Mouse (Mus musculus): Measurements from ENCODE around the gene Stk11ip. TPM values are rescaled to one million over a fixed set of nuclear protein-coding genes. Genes with fewer than 3 reads are reported as not detected.

Stk11ip gene
- total and polyA plus RNA-seq, 2 experiments from 2014 or later, result 8.3 to 18.4 TPM

DNA sequence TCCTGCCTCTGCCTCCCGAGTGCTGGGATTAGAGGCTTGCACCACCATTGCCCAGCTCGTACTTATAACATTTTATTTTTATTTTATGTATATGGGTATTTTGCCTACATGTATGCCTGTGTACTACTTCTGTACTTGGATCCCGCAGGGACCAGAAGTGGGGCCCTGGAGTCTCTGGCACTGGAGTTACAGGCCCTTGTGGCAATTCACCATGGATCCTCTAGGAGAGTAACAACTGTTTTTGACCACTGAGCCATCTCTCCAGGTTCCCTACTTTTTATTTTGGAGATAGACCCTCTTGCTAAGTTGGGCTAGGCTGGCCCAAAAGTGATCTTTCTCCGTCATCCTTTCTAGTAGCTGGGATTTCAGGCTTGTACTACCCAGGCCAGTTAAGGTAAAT, 2.9 kb upstream of the Stk11ip start:
- no peaks in the 10 kb centered on the region for H3K36me3 ChIP-seq (replicated peaks; ENCODE audit: control insufficient read depth, insufficient read depth, low read length)
- peaks cover 34% of the 10 kb centered on the region for H3K4me1 ChIP-seq (ENCODE audit: control insufficient read depth, insufficient read depth)
- no peak overlapping the region for H3K9ac ChIP-seq (replicated peaks; ENCODE audit: low read depth, low read length)
- no peaks in the 10 kb centered on the region for H3K27me3 ChIP-seq (ENCODE audit: control insufficient read depth, insufficient read depth, low read length)
- over 99% methylated on average over 4 of the region's 4 CpGs for WGBS
- no peak overlapping the region for H3K4me3 ChIP-seq (ENCODE audit: low read depth, low read length)
- DNase-seq (ENCODE audit: low spot score) (no peak), ATAC-seq (ENCODE audit: insufficient read depth, low read depth) (no peak)
- TF ChIP-seq EP300 (IDR thresholded peaks at IDR 0.05; ENCODE audit: low read depth) (no peak), CTCF (IDR thresholded peaks at IDR 0.05; ENCODE audit: low read depth) (no peak)
- no peaks in the 10 kb centered on the region for H3K9me3 ChIP-seq (replicated peaks; ENCODE audit: control insufficient read depth, low read length)
- no peak overlapping the region for H3K4me2 ChIP-seq (ENCODE audit: low read depth, low read length)
- no peak overlapping the region for H3K27ac ChIP-seq (ENCODE audit: low read depth)

DNA sequence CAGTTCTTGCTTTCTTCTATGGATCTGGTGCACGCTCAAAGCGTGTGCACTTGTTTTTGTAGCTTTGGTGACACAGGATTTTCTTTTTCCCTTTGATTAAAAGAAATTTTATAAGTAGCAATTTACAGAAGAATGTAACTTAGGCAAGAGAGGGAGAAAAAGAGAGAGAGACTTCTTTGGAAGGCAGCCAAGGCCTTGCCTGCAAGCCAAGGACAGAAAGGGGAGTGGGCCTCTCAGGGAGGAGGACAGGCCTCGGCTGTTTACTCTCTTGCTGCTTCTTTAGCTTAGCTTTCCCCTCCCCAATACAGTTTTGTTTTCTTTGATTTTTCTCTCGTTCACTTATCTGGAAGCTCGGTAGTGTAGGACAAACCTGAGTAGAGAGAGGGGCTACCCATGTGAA, 1.8 kb upstream of the Stk11ip start:
- no peak for ATAC-seq (ENCODE audit: insufficient read depth, low read depth)
- no peak for DNase-seq (ENCODE audit: low spot score)
- peaks cover 34% of the 10 kb centered on the region for H3K4me1 ChIP-seq (ENCODE audit: control insufficient read depth, insufficient read depth)
- no peak overlapping the region for H3K4me2 ChIP-seq (ENCODE audit: low read depth, low read length)
- no peak overlapping the region for H3K9ac ChIP-seq (replicated peaks; ENCODE audit: low read depth, low read length)
- no peaks in the 10 kb centered on the region for H3K36me3 ChIP-seq (replicated peaks; ENCODE audit: control insufficient read depth, insufficient read depth, low read length)
- H3K4me3 ChIP-seq (ENCODE audit: low read depth, low read length), result no peak overlapping the region
- H3K27ac ChIP-seq (ENCODE audit: low read depth), result peak overlapping the region; percentile 94
- H3K9me3 ChIP-seq (replicated peaks; ENCODE audit: control insufficient read depth, low read length), result no peaks in the 10 kb centered on the region
- H3K27me3 ChIP-seq (ENCODE audit: control insufficient read depth, insufficient read depth, low read length), result no peaks in the 10 kb centered on the region
- 37% methylated on average over 5 of the region's 5 CpGs for WGBS
- TF ChIP-seq EP300 (IDR thresholded peaks at IDR 0.05; ENCODE audit: low read depth), result no peak

DNA sequence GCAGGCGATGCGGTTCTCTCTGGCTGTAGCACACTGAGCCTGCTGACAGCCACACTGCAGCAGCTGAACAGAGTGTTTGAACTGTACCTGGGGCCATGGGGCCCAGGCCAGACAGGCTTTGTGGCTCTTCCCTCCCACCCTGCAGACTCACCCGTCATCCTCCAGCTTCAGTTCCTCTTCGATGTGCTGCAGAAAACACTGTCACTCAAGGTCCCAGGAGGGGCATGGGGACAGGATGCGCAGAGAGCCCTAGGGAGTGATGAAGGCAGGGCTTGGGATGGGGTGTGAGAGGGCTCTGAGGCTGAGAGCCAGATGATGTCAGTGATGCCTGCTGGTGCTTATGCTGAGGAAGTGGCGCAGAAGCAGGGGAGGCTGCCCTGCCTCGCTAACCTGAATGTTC, 3.4 kb downstream of the Stk11ip start:
- Histone ChIP-seq H3K27ac (ENCODE audit: low read depth) (no peak overlapping the region), H3K4me3 (ENCODE audit: low read depth, low read length) (no peak overlapping the region), H3K9me3 (replicated peaks; ENCODE audit: control insufficient read depth, low read length) (no peaks in the 10 kb centered on the region), H3K4me1 (ENCODE audit: control insufficient read depth, insufficient read depth) (peaks cover 12% of the 10 kb centered on the region), H3K27me3 (ENCODE audit: control insufficient read depth, insufficient read depth, low read length) (no peaks in the 10 kb centered on the region), H3K4me2 (ENCODE audit: low read depth, low read length) (no peak overlapping the region), H3K36me3 (replicated peaks; ENCODE audit: control insufficient read depth, insufficient read depth, low read length) (peaks cover 44% of the 10 kb centered on the region), H3K9ac (replicated peaks; ENCODE audit: low read depth, low read length) (no peak overlapping the region)
- ATAC-seq (ENCODE audit: insufficient read depth, low read depth) (no peak), DNase-seq (ENCODE audit: low spot score) (no peak)
- no peak for TF ChIP-seq EP300 (IDR thresholded peaks at IDR 0.05; ENCODE audit: low read depth)
- TF ChIP-seq CTCF (IDR thresholded peaks at IDR 0.05; ENCODE audit: low read depth), result no peak
- WGBS, result 78% methylated on average over 7 of the region's 7 CpGs

DNA sequence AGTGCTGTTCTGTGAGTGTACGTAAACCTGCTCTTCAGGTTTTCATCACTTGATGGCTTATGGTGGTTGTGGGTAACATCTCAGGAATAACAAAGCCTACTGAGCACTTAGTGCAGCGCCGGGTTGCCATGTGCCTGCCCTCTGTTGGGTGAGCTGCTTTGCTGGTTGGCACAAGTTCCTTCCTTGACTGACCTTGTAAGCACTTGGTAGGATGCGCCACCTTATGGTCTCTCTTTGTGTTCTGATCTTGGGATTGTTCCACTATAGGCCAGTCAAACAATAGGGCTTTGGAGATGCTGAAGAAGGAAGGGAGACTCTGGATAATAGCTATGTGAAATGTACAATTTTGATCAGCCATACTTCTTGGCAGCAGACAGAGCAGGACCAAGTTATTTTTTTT, 9.2 kb downstream of the Stk11ip start:
- TF ChIP-seq CTCF (IDR thresholded peaks at IDR 0.05; ENCODE audit: low read depth) (peak; percentile 61), EP300 (IDR thresholded peaks at IDR 0.05; ENCODE audit: low read depth) (no peak)
- DNase-seq (ENCODE audit: low spot score) (peak; percentile 45), ATAC-seq (ENCODE audit: insufficient read depth, low read depth) (peak; percentile 52)
- H3K36me3 ChIP-seq (replicated peaks; ENCODE audit: control insufficient read depth, insufficient read depth, low read length), result peaks cover 83% of the 10 kb centered on the region
- no peaks in the 10 kb centered on the region for H3K9me3 ChIP-seq (replicated peaks; ENCODE audit: control insufficient read depth, low read length)
- H3K9ac ChIP-seq (replicated peaks; ENCODE audit: low read depth, low read length), result no peak overlapping the region
- H3K27me3 ChIP-seq (ENCODE audit: control insufficient read depth, insufficient read depth, low read length), result no peaks in the 10 kb centered on the region
- 48% methylated on average over 4 of the region's 4 CpGs for WGBS
- H3K4me2 ChIP-seq (ENCODE audit: low read depth, low read length), result no peak overlapping the region
- H3K27ac ChIP-seq (ENCODE audit: low read depth), result no peak overlapping the region
- no peak overlapping the region for H3K4me3 ChIP-seq (ENCODE audit: low read depth, low read length)
- no peaks in the 10 kb centered on the region for H3K4me1 ChIP-seq (ENCODE audit: control insufficient read depth, insufficient read depth)

DNA sequence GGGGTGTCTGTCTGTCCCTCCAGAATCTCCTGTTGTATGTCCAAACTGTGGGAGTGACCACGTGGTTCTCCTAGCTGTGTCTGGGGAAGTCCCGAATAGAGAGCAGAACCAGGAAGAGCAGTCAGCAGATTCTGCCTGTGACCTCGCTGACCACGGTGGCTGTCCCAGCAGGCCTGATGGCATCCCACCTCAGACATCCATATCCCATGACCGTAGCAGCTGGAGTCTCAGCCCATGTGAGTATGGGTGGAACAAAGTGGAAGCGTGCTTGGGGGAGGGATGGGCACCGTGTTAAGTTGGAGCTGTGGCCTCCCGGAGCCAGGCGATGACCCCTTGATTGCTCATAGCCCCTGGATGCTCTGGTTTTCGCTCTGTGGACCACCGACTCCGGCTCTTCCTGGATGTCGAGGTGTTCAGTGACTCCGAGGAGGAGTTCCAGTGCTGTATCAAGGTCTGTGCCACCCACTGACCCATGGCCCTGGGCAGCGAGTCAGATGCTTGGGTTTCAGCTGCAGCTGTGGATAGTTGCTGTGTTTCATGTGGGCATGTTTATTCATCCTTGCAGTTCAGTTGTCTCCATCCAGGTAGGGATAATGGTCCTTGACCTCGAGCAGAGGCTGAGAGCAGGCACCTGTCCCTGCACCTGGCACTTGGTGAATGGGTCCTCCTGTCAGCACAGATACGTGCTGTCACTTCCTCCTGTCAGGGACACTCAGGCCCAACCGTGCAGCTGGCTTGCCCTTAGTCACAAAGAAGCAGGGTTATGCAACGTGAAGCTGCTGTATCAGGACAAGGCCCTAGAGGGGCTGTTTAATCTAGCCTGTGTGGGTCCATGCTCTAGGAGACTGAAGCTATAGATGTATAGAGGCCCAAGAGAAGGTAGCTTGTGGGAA, 11.2 kb downstream of the Stk11ip start:
- 81% methylated on average over 19 of the region's 19 CpGs for WGBS
- no peak for TF ChIP-seq EP300 (IDR thresholded peaks at IDR 0.05; ENCODE audit: low read depth)
- H3K36me3 ChIP-seq (replicated peaks; ENCODE audit: control insufficient read depth, insufficient read depth, low read length), result peaks cover 74% of the 10 kb centered on the region
- no peaks in the 10 kb centered on the region for H3K9me3 ChIP-seq (replicated peaks; ENCODE audit: control insufficient read depth, low read length)
- no peak overlapping the region for H3K27ac ChIP-seq (ENCODE audit: low read depth)
- no peak for ATAC-seq (ENCODE audit: insufficient read depth, low read depth)
- no peaks in the 10 kb centered on the region for H3K4me1 ChIP-seq (ENCODE audit: control insufficient read depth, insufficient read depth)
- no peaks in the 10 kb centered on the region for H3K27me3 ChIP-seq (ENCODE audit: control insufficient read depth, insufficient read depth, low read length)
- H3K4me2 ChIP-seq (ENCODE audit: low read depth, low read length), result no peak overlapping the region
- no peak overlapping the region for H3K9ac ChIP-seq (replicated peaks; ENCODE audit: low read depth, low read length)
- no peak overlapping the region for H3K4me3 ChIP-seq (ENCODE audit: low read depth, low read length)
- DNase-seq (ENCODE audit: low spot score), result no peak

Measured in heart, postnatal 0 days (tissue).